Mouse (Mus musculus): ENCODE data around the gene Timm8a1. TPM values are rescaled to one million over a fixed set of nuclear protein-coding genes. Genes with fewer than 3 reads are reported as not detected.
"Not testable (repeated sequence)": the region's sequence is repeated elsewhere in the genome, so short reads cannot be mapped to it uniquely, and the experiment has no call there.

Timm8a1 gene
- total RNA-seq, 2 experiments from 2014 or later, result 17.6 to 22.3 TPM

DNA sequence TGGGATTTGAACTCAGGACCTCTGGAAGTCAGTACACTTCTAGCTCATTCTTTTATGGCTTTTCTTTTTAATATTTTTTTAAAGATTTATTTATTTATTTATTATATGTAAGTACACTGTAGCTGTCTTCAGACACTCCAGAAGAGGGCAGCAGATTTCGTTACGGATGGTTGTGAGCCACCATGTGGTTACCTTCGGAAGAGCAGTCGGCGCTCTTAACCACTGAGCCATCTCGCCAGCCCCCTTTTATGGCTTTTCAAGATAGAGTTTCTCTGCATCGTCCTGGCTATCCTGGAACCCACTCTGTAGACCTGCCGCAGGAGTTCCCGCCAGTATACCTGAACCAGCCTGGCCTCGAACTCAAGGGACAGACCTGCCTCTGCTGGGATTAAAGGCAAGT, 1.9 kb downstream of the Timm8a1 start:
- intact Hi-C loops (cut with DNase I); DNase-seq (ENCODE audit: low spot score in 2 of 2): not testable (repeated sequence)

DNA sequence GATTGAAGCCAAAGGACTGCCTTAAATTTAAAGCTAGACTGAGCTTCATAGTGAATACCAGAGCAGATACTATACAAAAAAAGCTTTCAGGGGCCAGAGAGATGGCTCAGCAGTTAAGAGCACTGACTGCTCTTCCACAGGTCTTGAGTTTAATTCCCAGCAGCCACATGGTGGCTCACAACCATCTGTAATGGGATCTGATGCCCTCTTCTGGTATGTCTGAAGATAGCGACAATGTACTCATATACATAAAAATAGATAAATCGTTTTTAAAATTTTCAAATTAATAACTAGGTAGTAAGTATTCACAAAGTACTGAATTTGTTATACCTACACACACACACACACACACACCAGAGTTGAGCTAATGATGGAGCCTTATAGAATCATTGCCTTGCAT, 8.3 kb downstream of the Timm8a1 start:
- DNase-seq (ENCODE audit: low spot score in 2 of 2), result no peak
- intact Hi-C loops (cut with DNase I), result no loop called here

- intact Hi-C loops (cut with DNase I), result no loop called here
- no peak for DNase-seq (ENCODE audit: low spot score in 2 of 2)
These were observed 16.4 kb downstream of the Timm8a1 start for GRCm38 (mm10) chrX:134525260-134525659.

- DNase-seq (ENCODE audit: low spot score in 2 of 2), result no peak
- intact Hi-C loops (cut with DNase I), result no loop called here
These were observed 17.9 kb downstream of the Timm8a1 start for GRCm38 (mm10) chrX:134523772-134524171.

GRCm38 (mm10) chrX:134509473-134509872, 32.2 kb downstream of the Timm8a1 start:
- intact Hi-C loops (cut with DNase I), result no loop called here
- DNase-seq (ENCODE audit: low spot score in 2 of 2), result no peak

GRCm38 (mm10) chrX:134507977-134508376, 33.7 kb downstream of the Timm8a1 start:
- no peak for DNase-seq (ENCODE audit: low spot score in 2 of 2)
- intact Hi-C loops (cut with DNase I), result no loop called here

DNA sequence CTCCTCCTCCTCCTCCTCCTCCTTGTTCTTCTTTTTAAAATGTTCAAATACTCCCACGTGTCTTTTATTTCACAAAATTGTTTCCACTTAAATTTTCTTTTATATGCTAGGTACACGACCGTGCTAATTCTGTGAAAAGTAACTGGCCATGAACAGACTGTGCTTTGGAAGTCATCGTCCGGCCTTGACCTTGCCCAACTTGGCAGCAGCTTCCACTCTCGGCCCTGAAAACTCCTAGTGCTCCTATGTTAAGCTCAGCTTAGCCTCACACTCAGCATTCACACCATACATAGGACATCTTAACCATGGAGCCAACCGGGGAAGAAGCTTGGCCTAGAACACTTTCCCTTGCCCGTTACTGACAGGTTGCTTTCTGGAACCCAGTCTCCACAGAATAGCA, 41.0 kb downstream of the Timm8a1 start:
- intact Hi-C loops (cut with DNase I), result no loop called here

More for the DNA sequence above, 41.0 kb downstream of the Timm8a1 start:
- no peak for DNase-seq (ENCODE audit: low spot score in 2 of 2)

Other genes with a start within 250 kb of the Timm8a1 start
- 10 to 100 TPM; 67.7 to 70.6 TPM for gene Tmem35a, start 246.6 kb downstream of the Timm8a1 start, total RNA-seq (2021)
- gene Cenpi, start 233.8 kb downstream of the Timm8a1 start, total RNA-seq (2021), result under 1 TPM; 0.37 to 0.57 TPM
- 10 to 100 TPM; 56.3 to 61.7 TPM for gene Drp2, start 137.3 kb downstream of the Timm8a1 start, total RNA-seq (2021)
- gene Taf7l, start 65.4 kb downstream of the Timm8a1 start, total RNA-seq (2021), result under 1 TPM in 1 of 2 experiments, not detected in 1; 0.53 TPM
- gene Btk, start 41.7 kb upstream of the Timm8a1 start, total RNA-seq (2021), result 1 to 10 TPM; 1.0 to 1.2 TPM
- 100 to 1,000 TPM; 115 to 132 TPM for gene Rpl36a, start 43.8 kb upstream of the Timm8a1 start, total RNA-seq (2021)
- 10 to 100 TPM; 10.4 to 10.5 TPM for gene Gla, start 59.3 kb upstream of the Timm8a1 start, total RNA-seq (2021)
- gene Hnrnph2, start 59.3 kb upstream of the Timm8a1 start, total RNA-seq (2021), result 100 to 1,000 TPM; 153 to 166 TPM
- gene Armcx4, start 144.7 kb upstream of the Timm8a1 start, total RNA-seq (2021), result 10 to 100 TPM; 37.7 to 39.5 TPM
- gene Armcx1, start 176.1 kb upstream of the Timm8a1 start, total RNA-seq (2021), result 10 to 100 TPM; 60.0 to 68.0 TPM
- gene Armcx6, start 209.6 kb upstream of the Timm8a1 start, total RNA-seq (2021), result 1 to 10 TPM; 4.2 to 5.8 TPM
- 10 to 100 TPM; 75.0 to 85.0 TPM for gene Armcx3, start 214.7 kb upstream of the Timm8a1 start, total RNA-seq (2021)